Mouse (Mus musculus): ENCODE results near the gene Olfr827. TPM values are rescaled to one million over a fixed set of nuclear protein-coding genes. Genes with fewer than 3 reads are reported as not detected.

The Olfr827 gene
- not detected in 2 replicates for polyA plus RNA-seq (2012; rRNA removed; ENCODE audit: low replicate concordance)

GRCm38 (mm10) chr10:130214303-130214702 lies at the start of gene Olfr827:
TSS of gene Olfr827 (minus strand) at chr10:130214403.

GRCm38 (mm10) chr10:130184086-130184485 lies 30.1 kb downstream of the Olfr827 start, which contains the start of gene Olfr826:
TSS of gene Olfr826 (minus strand) at chr10:130184186.

GRCm38 (mm10) chr10:130166666-130167065 lies 47.5 kb downstream of the Olfr827 start, which contains the start of gene Olfr825:
TSS of gene Olfr825 (minus strand) at chr10:130166766.

Other genes starting within 250 kb of the Olfr827 start
- not detected in 2 replicates for gene Olfr819, start 247.1 kb downstream of the Olfr827 start, polyA plus RNA-seq (2012; rRNA removed; ENCODE audit: low replicate concordance)
- gene Olfr247, start 238.3 kb downstream of the Olfr827 start, polyA plus RNA-seq (2012; rRNA removed; ENCODE audit: low replicate concordance): not detected in 2 replicates
- gene Gm10310, start 229.3 kb downstream of the Olfr827 start, polyA plus RNA-seq (2012; rRNA removed; ENCODE audit: low replicate concordance): not detected in 2 replicates
- not detected in 2 replicates for gene Olfr820, start 201.8 kb downstream of the Olfr827 start, polyA plus RNA-seq (2012; rRNA removed; ENCODE audit: low replicate concordance)
- not detected in 2 replicates for gene Olfr821, start 184.1 kb downstream of the Olfr827 start, polyA plus RNA-seq (2012; rRNA removed; ENCODE audit: low replicate concordance)
- not detected in 2 replicates for gene Olfr822, start 143.2 kb downstream of the Olfr827 start, polyA plus RNA-seq (2012; rRNA removed; ENCODE audit: low replicate concordance)
- not detected in 2 replicates for gene Olfr823, start 99.0 kb downstream of the Olfr827 start, polyA plus RNA-seq (2012; rRNA removed; ENCODE audit: low replicate concordance)
- gene Olfr824, start 84.4 kb downstream of the Olfr827 start, polyA plus RNA-seq (2012; rRNA removed; ENCODE audit: low replicate concordance): not detected in 2 replicates
- not detected in 2 replicates for gene Olfr825, start 47.6 kb downstream of the Olfr827 start, polyA plus RNA-seq (2012; rRNA removed; ENCODE audit: low replicate concordance)
- not detected in 2 replicates for gene Olfr826, start 30.2 kb downstream of the Olfr827 start, polyA plus RNA-seq (2012; rRNA removed; ENCODE audit: low replicate concordance)
- gene Neurod4, start 65.8 kb upstream of the Olfr827 start, polyA plus RNA-seq (2012; rRNA removed; ENCODE audit: low replicate concordance): not detected in 2 replicates
- gene Tespa1, start 108.5 kb upstream of the Olfr827 start, polyA plus RNA-seq (2012; rRNA removed; ENCODE audit: low replicate concordance): 0.21 and 0.95 TPM in 2 replicates
- gene Vmn2r84, start 179.9 kb upstream of the Olfr827 start, polyA plus RNA-seq (2012; rRNA removed; ENCODE audit: low replicate concordance): not detected in 2 replicates
- not detected in 2 replicates for gene Vmn2r85, start 215.3 kb upstream of the Olfr827 start, polyA plus RNA-seq (2012; rRNA removed; ENCODE audit: low replicate concordance)
- gene Vmn2r86, start 241.6 kb upstream of the Olfr827 start, polyA plus RNA-seq (2012; rRNA removed; ENCODE audit: low replicate concordance): not detected in 2 replicates